Mouse (Mus musculus) heart, postnatal 4 days (tissue): Measurements from ENCODE around the gene Fastkd1. TPM values are rescaled to one million over a fixed set of nuclear protein-coding genes. Genes with fewer than 3 reads are reported as not detected.
"Not testable (repeated sequence)": the region's sequence is repeated elsewhere in the genome, so short reads cannot be mapped to it uniquely, and the experiment has no call there.

ENCODE experiments used
- DNase-seq: peaks from one replicate; pipeline ENCODE4 v3.0.0; 2021
- total RNA-seq, 2 experiments: library from RNA; stranded (reverse); gene quantifications; 2 replicates each; pipeline ENCODE4 v1.2.3; 2021

Gene Fastkd1
- total RNA-seq, result 10 to 100 TPM; 26.8 to 28.2 TPM

GRCm38 (mm10) chr2:69712981-69713625 is at the start of gene Fastkd1:
Gene Fastkd1 (minus strand): TSS chr2:69713516.
- peak; percentile 85 for DNase-seq

- DNase-seq, result no peak
Observed at GRCm38 (mm10) chr2:69760980-69761379, 47.7 kb upstream of the Fastkd1 start.

- DNase-seq, result no peak
Observed at GRCm38 (mm10) chr2:69745091-69745490, 31.8 kb upstream of the Fastkd1 start.

- no peak for DNase-seq
Observed at GRCm38 (mm10) chr2:69723519-69723825, 10.2 kb upstream of the Fastkd1 start.

GRCm38 (mm10) chr2:69722650-69723518 is 9.6 kb upstream of the Fastkd1 start:
- peak; percentile 93 for DNase-seq

- no peak for DNase-seq
Observed at GRCm38 (mm10) chr2:69722273-69722649, 8.9 kb upstream of the Fastkd1 start, which contains the start of gene Ppig. Gene Ppig (plus strand): TSS chr2:69722545.

- no peak for DNase-seq
Observed at GRCm38 (mm10) chr2:69719121-69719520, 5.8 kb upstream of the Fastkd1 start.

GRCm38 (mm10) chr2:69716483-69716882 is 3.2 kb upstream of the Fastkd1 start:
- no peak for DNase-seq

GRCm38 (mm10) chr2:69714126-69714525 is 810 bp upstream of the Fastkd1 start:
- DNase-seq, result no peak

GRCm38 (mm10) chr2:69713626-69714014 is 304 bp upstream of the Fastkd1 start:
- no peak for DNase-seq

- DNase-seq, result no peak
Observed at GRCm38 (mm10) chr2:69712171-69712570, 1.1 kb downstream of the Fastkd1 start.

GRCm38 (mm10) chr2:69700446-69700845 is 12.9 kb downstream of the Fastkd1 start:
- no peak for DNase-seq

GRCm38 (mm10) chr2:69693501-69693900 is 19.8 kb downstream of the Fastkd1 start:
- no peak for DNase-seq

GRCm38 (mm10) chr2:69690843-69691242 is 22.5 kb downstream of the Fastkd1 start:
- DNase-seq, result no peak

- DNase-seq, result no peak
Observed at GRCm38 (mm10) chr2:69690214-69690613, 23.1 kb downstream of the Fastkd1 start.

GRCm38 (mm10) chr2:69684488-69684887 is 28.8 kb downstream of the Fastkd1 start:
- no peak for DNase-seq

GRCm38 (mm10) chr2:69683036-69683805 is 30.1 kb downstream of the Fastkd1 start:
- no peak for DNase-seq

- no peak for DNase-seq
Observed at GRCm38 (mm10) chr2:69681931-69682330, 31.4 kb downstream of the Fastkd1 start.

GRCm38 (mm10) chr2:69679990-69680389 is 33.3 kb downstream of the Fastkd1 start:
- DNase-seq, result peak; percentile 13

- DNase-seq, result not testable (repeated sequence)
Observed at GRCm38 (mm10) chr2:69677215-69677614, 36.1 kb downstream of the Fastkd1 start.

- DNase-seq, result no peak
Observed at GRCm38 (mm10) chr2:69676713-69677112, 36.6 kb downstream of the Fastkd1 start.

- no peak for DNase-seq
Observed at GRCm38 (mm10) chr2:69675266-69675665, 38.0 kb downstream of the Fastkd1 start.

- DNase-seq, result peak; percentile 20
Observed at GRCm38 (mm10) chr2:69673723-69674122, 39.6 kb downstream of the Fastkd1 start.
